Mouse (Mus musculus): ENCODE measurements around the gene Rbms3.

Gene Rbms3

GRCm38 (mm10) chr9:116748857-116749584 lies 880.7 kb downstream of the Rbms3 start:
- no peak for DNase-seq (ENCODE audit: low read depth)

- no peak for DNase-seq (ENCODE audit: low read depth)
Measured at GRCm38 (mm10) chr9:116748346-116748745, 881.4 kb downstream of the Rbms3 start.

GRCm38 (mm10) chr9:116746871-116747270 lies 882.8 kb downstream of the Rbms3 start:
- DNase-seq (ENCODE audit: low read depth): no peak

- DNase-seq (ENCODE audit: low read depth): no peak
Measured at GRCm38 (mm10) chr9:116737786-116738185, 891.9 kb downstream of the Rbms3 start.

GRCm38 (mm10) chr9:116729172-116729571 lies 900.5 kb downstream of the Rbms3 start:
- DNase-seq (ENCODE audit: low read depth): no peak

GRCm38 (mm10) chr9:116728655-116729054 lies 901.1 kb downstream of the Rbms3 start:
- no peak for DNase-seq (ENCODE audit: low read depth)

GRCm38 (mm10) chr9:116728093-116728492 lies 901.6 kb downstream of the Rbms3 start:
- DNase-seq (ENCODE audit: low read depth): no peak

- no peak for DNase-seq (ENCODE audit: low read depth)
Measured at GRCm38 (mm10) chr9:116724581-116724980, 905.1 kb downstream of the Rbms3 start.

GRCm38 (mm10) chr9:116703119-116703518 lies 926.6 kb downstream of the Rbms3 start:
- no peak for DNase-seq (ENCODE audit: low read depth)

- DNase-seq (ENCODE audit: low read depth): no peak
Measured at GRCm38 (mm10) chr9:116702611-116703010, 927.1 kb downstream of the Rbms3 start.

- DNase-seq (ENCODE audit: low read depth): no peak
Measured at GRCm38 (mm10) chr9:116701511-116702179, 928.1 kb downstream of the Rbms3 start.

- no peak for DNase-seq (ENCODE audit: low read depth)
Measured at GRCm38 (mm10) chr9:116688615-116689014, 941.1 kb downstream of the Rbms3 start.

- no peak for DNase-seq (ENCODE audit: low read depth)
Measured at GRCm38 (mm10) chr9:116677142-116677541, 952.6 kb downstream of the Rbms3 start.

GRCm38 (mm10) chr9:116676445-116676844 lies 953.3 kb downstream of the Rbms3 start:
- DNase-seq (ENCODE audit: low read depth): no peak

GRCm38 (mm10) chr9:116674191-116674590 lies 955.5 kb downstream of the Rbms3 start:
- DNase-seq (ENCODE audit: low read depth): no peak

GRCm38 (mm10) chr9:116661026-116661425 lies 968.7 kb downstream of the Rbms3 start:
- DNase-seq (ENCODE audit: low read depth): no peak

GRCm38 (mm10) chr9:116659936-116660335 lies 969.8 kb downstream of the Rbms3 start:
- no peak for DNase-seq (ENCODE audit: low read depth)

GRCm38 (mm10) chr9:116657141-116657540 lies 972.6 kb downstream of the Rbms3 start:
- DNase-seq (ENCODE audit: low read depth): no peak

- no peak for DNase-seq (ENCODE audit: low read depth)
Measured at GRCm38 (mm10) chr9:116651414-116651813, 978.3 kb downstream of the Rbms3 start.

GRCm38 (mm10) chr9:116649955-116650354 lies 979.8 kb downstream of the Rbms3 start:
- no peak for DNase-seq (ENCODE audit: low read depth)

GRCm38 (mm10) chr9:116649086-116649792 lies 980.5 kb downstream of the Rbms3 start:
- no peak for DNase-seq (ENCODE audit: low read depth)

GRCm38 (mm10) chr9:116644616-116645015 lies 985.1 kb downstream of the Rbms3 start:
- DNase-seq (ENCODE audit: low read depth): no peak

- DNase-seq (ENCODE audit: low read depth): no peak
Measured at GRCm38 (mm10) chr9:116640302-116640679, 989.4 kb downstream of the Rbms3 start.
